Mouse (Mus musculus): ENCODE data around the gene Sema4d.

DNA sequence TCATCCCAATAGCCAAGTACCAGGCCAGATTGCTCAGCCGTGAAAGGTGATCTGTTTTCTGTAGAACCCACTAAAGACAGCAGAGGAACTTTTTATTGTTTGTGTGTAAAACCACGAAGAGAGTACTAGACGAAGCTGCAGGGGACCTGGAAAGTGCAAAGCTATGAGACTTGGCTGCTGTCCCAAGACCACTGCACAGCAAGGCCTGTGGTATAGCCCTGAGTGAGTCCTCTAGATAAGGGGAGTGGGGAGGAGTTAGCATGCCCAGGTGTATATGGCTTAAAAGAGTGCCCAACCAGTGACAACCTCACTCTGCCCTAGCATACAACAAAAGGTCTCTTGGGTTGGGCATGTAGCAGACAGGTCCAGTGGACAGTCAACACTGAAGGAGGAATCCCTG lies 104.9 kb downstream of the Sema4d start:
- TF ChIP-seq CTCF (IDR thresholded peaks at IDR 0.05) (no peak), POLR2A (IDR thresholded peaks at IDR 0.05; ENCODE audit: insufficient read depth, low read depth, low read length) (no peak)

All from heart, adult 2 months (tissue).